Mouse (Mus musculus) heart, postnatal 4 days (tissue): ENCODE data around the gene Gm20873. TPM values are rescaled to one million over a fixed set of nuclear protein-coding genes. Genes with fewer than 3 reads are reported as not detected.
"Not testable (repeated sequence)": the region's sequence is repeated elsewhere in the genome, so short reads cannot be mapped to it uniquely, and the experiment has no call there.

ENCODE experiments used
- DNase-seq: peaks from one replicate; pipeline ENCODE4 v3.0.0; 2021
- total RNA-seq, 2 experiments: library from RNA; stranded (reverse); gene quantifications; 2 replicates each; pipeline ENCODE4 v1.2.3; 2021

The Gm20873 gene
- total RNA-seq: not detected

DNA sequence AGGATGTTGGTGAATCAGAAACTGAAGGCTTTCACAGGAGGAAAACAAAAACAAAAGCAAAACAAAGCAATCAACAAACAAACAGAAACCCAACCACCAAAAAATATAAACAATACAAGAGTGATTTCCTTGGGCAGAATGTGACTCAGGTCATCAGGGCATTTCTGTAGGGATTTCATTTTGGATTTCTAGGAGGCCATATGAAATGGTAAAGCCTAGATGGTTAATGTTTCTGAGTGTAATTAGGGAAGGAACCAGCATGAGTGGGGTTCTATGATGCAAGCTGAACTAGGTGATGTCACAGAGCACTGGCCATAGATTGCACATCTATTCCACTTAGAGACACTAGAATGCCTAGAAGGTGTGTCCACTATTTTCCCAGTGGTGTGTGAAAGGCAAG is at the start of gene Gm20873:
TSS of gene Gm20873 (plus strand) at position 301 of the 400 bp plus-strand sequence.
- DNase-seq: not testable (repeated sequence)

DNA sequence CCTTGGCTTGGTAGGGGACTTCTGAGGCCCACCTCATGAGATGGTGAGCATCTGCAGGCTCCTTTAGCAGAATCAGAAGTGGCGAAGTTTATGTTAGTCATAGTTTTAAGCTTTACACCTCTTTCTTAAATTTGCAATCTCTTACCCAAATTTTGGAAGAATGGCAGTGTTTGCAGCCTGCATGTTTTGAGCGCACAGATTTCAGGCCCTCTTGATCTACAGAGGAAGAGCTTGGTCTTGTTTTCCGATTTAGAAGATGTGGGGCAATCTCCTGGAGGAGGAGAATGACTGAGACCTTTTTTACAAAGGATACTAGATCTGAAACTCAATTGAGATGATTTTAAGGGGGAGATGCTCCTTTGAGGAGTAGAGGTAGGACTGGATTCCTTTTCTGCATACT is 29.0 kb upstream of the Gm20873 start, which contains the start of gene Gm21746:
TSS of gene Gm21746 (minus strand) at position 101 of the 400 bp plus-strand sequence.
- not testable (repeated sequence) for DNase-seq

Other genes with a start within 250 kb of the Gm20873 start
- gene Gm21746, start 29.1 kb upstream of the Gm20873 start, total RNA-seq: not detected